Mouse (Mus musculus) lung, adult 2 months (tissue): ENCODE measurements around the gene Slc16a10.

ENCODE experiments used
- CTCF ChIP-seq: fragments of 200-500 bp; IDR thresholded peaks from 2 replicates; pipeline ENCODE4 v1.5.1; 2011; ENCODE audit warnings: mild to moderate bottlenecking, low read length, control low read depth; ENCODE audit not compliant: insufficient read depth
- POLR2A ChIP-seq: fragments of 200-500 bp; IDR thresholded peaks from 2 replicates; pipeline ENCODE4 v1.6.1; 2011; ENCODE audit warnings: low read depth, mild to moderate bottlenecking, control low read depth, low read length, borderline replicate concordance; ENCODE audit errors: extremely low read depth

GRCm38 (mm10) chr10:40118743-40119387, 23.2 kb downstream of the Slc16a10 start:
- TF ChIP-seq CTCF (no peak), POLR2A (no peak)
